Comparison of ENCODE assay signal across 7 mouse cellular contexts in the genomic region with DNA sequence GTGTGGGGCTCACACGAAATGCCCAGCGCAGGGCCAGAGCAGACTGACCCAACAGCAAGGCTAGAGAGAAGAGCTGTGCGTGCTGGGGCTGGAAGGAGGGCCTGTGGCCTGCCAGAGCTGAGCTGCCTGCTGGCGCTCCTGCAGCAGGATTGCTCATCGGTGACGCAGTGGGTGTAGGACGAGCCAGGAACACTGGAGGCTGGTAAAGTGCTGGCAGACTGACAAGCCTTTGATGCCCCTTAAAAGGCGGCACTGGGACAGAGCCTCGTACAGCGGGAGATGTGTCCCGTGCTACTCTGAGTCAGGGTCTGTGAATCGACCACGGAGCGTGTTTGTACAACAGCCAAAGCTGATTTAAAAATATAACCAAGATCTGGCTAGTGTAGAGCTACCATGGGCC. TPM values are rescaled to one million over a fixed set of nuclear protein-coding genes. Genes with fewer than 3 reads are reported as not detected.
DNase-seq lines count a peak whose midpoint lies in the region; ATAC-seq lines count a peak whose summit lies in the region.

No protein-coding gene starts in this region.

- no peaks in the 10 kb centered on the region for H3K9me3 ChIP-seq in embryonic facial prominence, embryonic 12.5 days

- H3K36me3 ChIP-seq in embryonic facial prominence, embryonic 12.5 days: no peaks in the 10 kb centered on the region

- WGBS in embryonic facial prominence, embryonic 12.5 days: 72% methylated on average over 14 of the region's 14 CpGs

- no peaks in the 10 kb centered on the region for H3K27me3 ChIP-seq in embryonic facial prominence, embryonic 12.5 days

- no peak for ATAC-seq in embryonic facial prominence, embryonic 12.5 days (ENCODE audit: insufficient number of reproducible peaks, insufficient read depth, low FRiP score, low TSS enrichment)

- no peak overlapping the region for H3K4me3 ChIP-seq in embryonic facial prominence, embryonic 12.5 days

- DNase-seq in brain, adult 2 months (ENCODE audit: low read depth, low spot score): peak; percentile 98
- peak; percentile 91 to 93 for DNase-seq in heart, adult 18-20 months
- peak; percentile 85 for DNase-seq in layer of hippocampus, adult 9-10 months (ENCODE audit: low spot score)
- DNase-seq in lung, postnatal 25 days (ENCODE audit: low spot score): peak; percentile 79
- DNase-seq in telencephalon, adult 2 months (ENCODE audit: low read depth, low spot score): peak; percentile 93
- no peak for DNase-seq in thymus, postnatal 0 days (ENCODE audit: low spot score)

- no peak overlapping the region for H3K9ac ChIP-seq in embryonic facial prominence, embryonic 12.5 days

- no peak overlapping the region for H3K4me2 ChIP-seq in embryonic facial prominence, embryonic 12.5 days (replicated peaks)

- peak overlapping the region; percentile 64 for H3K27ac ChIP-seq in embryonic facial prominence, embryonic 12.5 days

- peaks cover 42% of the 10 kb centered on the region for H3K4me1 ChIP-seq in embryonic facial prominence, embryonic 12.5 days

RNA-seq across cellular contexts. Expression of a gene that starts 43.6 kb away (rescaled TPM):
- polyA plus RNA-seq in embryonic facial prominence, embryonic 12.5 days (2016; fragmentation: Nextera tagmentation; extraction: Ambion mirVana): 5.1 and 7.7 TPM in 2 replicates
- total RNA-seq in heart, adult 18-20 months (2021): 1 to 10 TPM; 1.0 to 2.3 TPM
- 2.7 and 2.9 TPM in 2 replicates for polyA plus RNA-seq in thymus, postnatal 0 days (2015; fragmentation: Nextera tagmentation; extraction: Ambion mirVana)

RNA-seq across cellular contexts. Expression of a gene that starts 43.8 kb away (rescaled TPM):
- polyA plus RNA-seq in embryonic facial prominence, embryonic 12.5 days (2016; fragmentation: Nextera tagmentation; extraction: Ambion mirVana): 139 and 143 TPM in 2 replicates
- total RNA-seq in heart, adult 18-20 months (2021): 10 to 100 TPM; 72.0 to 75.8 TPM
- polyA plus RNA-seq in thymus, postnatal 0 days (2015; fragmentation: Nextera tagmentation; extraction: Ambion mirVana): 184 and 189 TPM in 2 replicates
